Mouse (Mus musculus) neutrophil, adult 5-6 weeks (primary cell): ENCODE results near the gene Galnt10. TPM values are rescaled to one million over a fixed set of nuclear protein-coding genes. Genes with fewer than 3 reads are reported as not detected.
A peak's percentile ranks its signal among the peaks of the same experiment; 100 is the strongest.

ENCODE experiments used
- ATAC-seq: fragments of 151-379, 151-347 bp; 2 replicates; pipeline ENCODE4 v1.8.0; 2017; ENCODE audit warnings: mild to moderate bottlenecking, moderate TSS enrichment; ENCODE audit not compliant: insufficient number of reproducible peaks, poor library complexity, low FRiP score, severe bottlenecking; ENCODE audit errors: extremely low read depth
- total RNA-seq: library from RNA; stranded (forward); fragments of 200-1000 nt; gene quantifications from 2 replicates; pipeline ENCODE4 v1.2.3, GENCODE M21; 2017

Gene Galnt10
- total RNA-seq, 1 experiment from 2014 or later: 18.2 TPM

- ATAC-seq: no peak
Observed at GRCm38 (mm10) chr11:57682589-57682988, 37.3 kb downstream of the Galnt10 start.

- ATAC-seq: no peak
Observed at GRCm38 (mm10) chr11:57683125-57683524, 37.9 kb downstream of the Galnt10 start.

- no peak for ATAC-seq
Observed at GRCm38 (mm10) chr11:57683931-57684330, 38.7 kb downstream of the Galnt10 start.

- no peak for ATAC-seq
Observed at GRCm38 (mm10) chr11:57684891-57685290, 39.6 kb downstream of the Galnt10 start.

- ATAC-seq: peak; percentile 74
Observed at GRCm38 (mm10) chr11:57685689-57686454, 40.6 kb downstream of the Galnt10 start.

- no peak for ATAC-seq
Observed at GRCm38 (mm10) chr11:57686797-57687196, 41.6 kb downstream of the Galnt10 start.

- ATAC-seq: no peak
Observed at GRCm38 (mm10) chr11:57687258-57687657, 42.0 kb downstream of the Galnt10 start.

- ATAC-seq: no peak
Observed at GRCm38 (mm10) chr11:57688179-57688929, 43.1 kb downstream of the Galnt10 start.

GRCm38 (mm10) chr11:57689811-57690210 lies 44.6 kb downstream of the Galnt10 start:
- no peak for ATAC-seq

- ATAC-seq: no peak
Observed at GRCm38 (mm10) chr11:57690836-57691235, 45.6 kb downstream of the Galnt10 start.

GRCm38 (mm10) chr11:57691939-57692338 lies 46.7 kb downstream of the Galnt10 start:
- ATAC-seq: no peak

- ATAC-seq: no peak
Observed at GRCm38 (mm10) chr11:57692726-57693125, 47.5 kb downstream of the Galnt10 start.

- ATAC-seq: no peak
Observed at GRCm38 (mm10) chr11:57694486-57694885, 49.2 kb downstream of the Galnt10 start.

GRCm38 (mm10) chr11:57696207-57696676 lies 51.0 kb downstream of the Galnt10 start:
- no peak for ATAC-seq

- ATAC-seq: no peak
Observed at GRCm38 (mm10) chr11:57696807-57697251, 51.6 kb downstream of the Galnt10 start.

GRCm38 (mm10) chr11:57700114-57700513 lies 54.9 kb downstream of the Galnt10 start:
- ATAC-seq: no peak

- no peak for ATAC-seq
Observed at GRCm38 (mm10) chr11:57701193-57701925, 56.1 kb downstream of the Galnt10 start.

GRCm38 (mm10) chr11:57701956-57702355 lies 56.7 kb downstream of the Galnt10 start:
- no peak for ATAC-seq

GRCm38 (mm10) chr11:57706620-57707019 lies 61.4 kb downstream of the Galnt10 start:
- ATAC-seq: no peak
